Mouse (Mus musculus) lung, postnatal 0 days (tissue): ENCODE data around the gene Pomt1. TPM values are rescaled to one million over a fixed set of nuclear protein-coding genes. Genes with fewer than 3 reads are reported as not detected.
A peak's percentile ranks its signal among the peaks of the same experiment; 100 is the strongest.

Experiments used
- ATAC-seq: fragments of 200-750 bp; cut with Nextera tagmentation; 2 replicates; pipeline ENCODE4 v1.8.0; 2017; ENCODE audit warnings: moderate library complexity
- DNase-seq: peaks from one replicate; pipeline ENCODE4 v3.0.0-alpha.2; 2016; ENCODE audit warnings: low spot score
- H3K27ac ChIP-seq: fragments of 300-500 bp; sonication (generic); 2 replicates; pipeline ENCODE4 v1.5.1; 2014; ENCODE audit warnings: antibody characterized with exemption, mild to moderate bottlenecking, low read length, mixed read lengths
- H3K27me3 ChIP-seq: fragments of 300-500 bp; sonication (generic); replicated peaks from 2 replicates; pipeline ENCODE4 v1.6.1; 2014; ENCODE audit warnings: low read length, mixed read lengths; ENCODE audit not compliant: insufficient read depth
- H3K36me3 ChIP-seq: fragments of 300-500 bp; sonication (generic); 2 replicates; pipeline ENCODE4 v1.6.1; 2014; ENCODE audit warnings: low read length, mixed read lengths; ENCODE audit not compliant: insufficient read depth
- H3K4me1 ChIP-seq: fragments of 300-500 bp; sonication (generic); 2 replicates; pipeline ENCODE4 v1.6.1; 2014; ENCODE audit warnings: antibody characterized with exemption, low read depth, low read length, mixed read lengths; ENCODE audit not compliant: insufficient read depth
- H3K4me2 ChIP-seq: fragments of 300-500 bp; sonication (generic); replicated peaks from 2 replicates; pipeline ENCODE4 v1.6.1; 2014; ENCODE audit warnings: low read depth, mild to moderate bottlenecking, low read length, moderate library complexity, mixed read lengths
- H3K4me3 ChIP-seq: fragments of 300-500 bp; sonication (generic); 2 replicates; pipeline ENCODE4 v1.5.1; 2014; ENCODE audit warnings: low read depth, low read length
- H3K9ac ChIP-seq: fragments of 300-500 bp; sonication (generic); replicated peaks from 2 replicates; pipeline ENCODE4 v1.6.1; 2014; ENCODE audit warnings: low read depth, mild to moderate bottlenecking
- H3K9me3 ChIP-seq: fragments of 300-500 bp; sonication (generic); 2 replicates; pipeline ENCODE4 v1.6.1; 2016; ENCODE audit warnings: low read length, mixed read lengths
- CTCF ChIP-seq: IDR thresholded peaks from 2 replicates; pipeline ENCODE4 v1.5.1; 2016; ENCODE audit warnings: antibody characterized with exemption, mild to moderate bottlenecking
- EP300 ChIP-seq: IDR thresholded peaks from 2 replicates; pipeline ENCODE4 v1.6.1; 2016; ENCODE audit warnings: antibody characterized with exemption, mild to moderate bottlenecking, control low read depth
- WGBS: fragments of 180-500 bp; shearing (Covaris S2); extraction: QIAGEN DNeasy Blood & Tissue Kit; methylation state at CpG from one replicate; pipeline ENCODE4 v1.1.7; 2014; 5-methylcytosine and 5-hydroxymethylcytosine counted together
- polyA plus RNA-seq: library from polyadenylated mRNA; unstranded; fragments of >200 nt; fragmentation: Nextera tagmentation; extraction: Ambion mirVana; gene quantifications from 2 replicates; pipeline ENCODE4 v1.2.1, GENCODE M21; 2015

Gene Pomt1
- polyA plus RNA-seq, 1 experiment from 2014 or later, result 9.2 TPM

DNA sequence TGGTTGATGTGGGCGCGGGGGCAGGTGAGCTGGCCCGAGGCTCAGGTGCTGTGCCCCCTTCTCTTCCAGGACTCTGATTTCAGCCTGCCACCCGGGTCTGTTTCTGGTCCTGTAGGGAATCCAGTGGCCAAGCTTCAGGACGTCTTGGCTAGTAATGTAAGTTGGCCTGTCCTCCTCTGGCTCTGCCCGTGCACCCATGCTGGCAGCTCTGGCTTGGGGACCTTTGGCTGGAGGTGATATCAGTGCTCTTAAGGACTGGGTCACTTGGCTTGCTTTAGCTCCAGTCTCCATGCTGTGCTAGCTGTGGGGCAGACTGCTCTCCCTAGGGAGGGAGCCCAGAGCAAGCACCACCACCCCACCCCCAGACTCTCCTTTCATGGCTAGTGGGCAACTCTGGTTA, 16.4 kb upstream of the Pomt1 start:
- TF ChIP-seq CTCF (no peak), EP300 (no peak)
- Histone ChIP-seq H3K9ac (no peak overlapping the region), H3K4me3 (no peak overlapping the region), H3K27me3 (no peaks in the 10 kb centered on the region), H3K27ac (no peak overlapping the region), H3K4me1 (no peaks in the 10 kb centered on the region), H3K4me2 (no peak overlapping the region), H3K9me3 (no peaks in the 10 kb centered on the region), H3K36me3 (peaks cover 93% of the 10 kb centered on the region)
- no peak for ATAC-seq
- no peak for DNase-seq
- 91% methylated on average over 6 of the region's 6 CpGs for WGBS

GRCm38 (mm10) chr2:32220969-32221368, 15.4 kb upstream of the Pomt1 start:
- TF ChIP-seq EP300 (no peak), CTCF (no peak)
- H3K9ac ChIP-seq, result no peak overlapping the region
- H3K4me2 ChIP-seq, result no peak overlapping the region
- DNase-seq, result no peak
- no peak overlapping the region for H3K4me3 ChIP-seq
- H3K27ac ChIP-seq, result no peak overlapping the region
- no peaks in the 10 kb centered on the region for H3K27me3 ChIP-seq
- no peaks in the 10 kb centered on the region for H3K9me3 ChIP-seq
- 98% methylated on average over 10 of the region's 10 CpGs for WGBS
- H3K36me3 ChIP-seq, result peaks cover 91% of the 10 kb centered on the region
- ATAC-seq, result no peak
- H3K4me1 ChIP-seq, result no peaks in the 10 kb centered on the region

- Histone ChIP-seq H3K4me1 (no peaks in the 10 kb centered on the region), H3K9me3 (no peaks in the 10 kb centered on the region), H3K27ac (no peak overlapping the region), H3K4me2 (no peak overlapping the region), H3K4me3 (no peak overlapping the region), H3K27me3 (no peaks in the 10 kb centered on the region), H3K9ac (no peak overlapping the region), H3K36me3 (peaks cover 91% of the 10 kb centered on the region)
- ATAC-seq, result no peak
- WGBS, result 87% methylated on average over 7 of the region's 7 CpGs
- TF ChIP-seq EP300, result no peak
- TF ChIP-seq CTCF, result no peak
- DNase-seq, result no peak
Observed at GRCm38 (mm10) chr2:32221577-32221976, 14.8 kb upstream of the Pomt1 start.

GRCm38 (mm10) chr2:32222057-32222456, 14.3 kb upstream of the Pomt1 start:
- ATAC-seq, result no peak
- no peak for DNase-seq
- no peaks in the 10 kb centered on the region for H3K27me3 ChIP-seq
- no peaks in the 10 kb centered on the region for H3K4me1 ChIP-seq
- peaks cover 90% of the 10 kb centered on the region for H3K36me3 ChIP-seq
- no peaks in the 10 kb centered on the region for H3K9me3 ChIP-seq
- 73% methylated on average over 10 of the region's 10 CpGs for WGBS
- no peak overlapping the region for H3K27ac ChIP-seq
- no peak overlapping the region for H3K9ac ChIP-seq
- no peak overlapping the region for H3K4me3 ChIP-seq
- TF ChIP-seq EP300, result no peak
- no peak for TF ChIP-seq CTCF
- no peak overlapping the region for H3K4me2 ChIP-seq

DNA sequence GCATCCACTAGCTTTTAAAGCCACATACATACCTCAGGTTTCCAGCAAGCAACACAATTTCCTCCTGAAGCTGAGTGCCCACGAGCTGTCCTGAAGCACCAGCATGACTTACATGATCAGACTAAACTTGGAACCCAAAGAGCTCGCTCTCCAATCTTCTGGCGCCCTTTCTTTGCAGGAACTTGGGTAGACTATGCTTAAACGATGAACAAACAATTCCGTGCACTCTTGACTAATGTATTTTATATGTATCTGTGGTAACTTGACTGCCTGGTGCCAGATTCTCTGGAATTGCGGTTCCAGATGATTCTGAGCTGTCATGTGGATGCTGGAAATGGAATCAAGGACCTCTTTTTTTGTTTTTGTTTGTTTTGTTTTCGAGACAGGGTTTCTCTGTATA, 957 bp upstream of the Pomt1 start:
- H3K27ac ChIP-seq, result no peak overlapping the region
- TF ChIP-seq CTCF (no peak), EP300 (no peak)
- DNase-seq (peak; percentile 15), ATAC-seq (no peak)
- H3K9ac ChIP-seq, result no peak overlapping the region
- H3K9me3 ChIP-seq, result no peaks in the 10 kb centered on the region
- H3K27me3 ChIP-seq, result no peaks in the 10 kb centered on the region
- H3K36me3 ChIP-seq, result peaks cover 20% of the 10 kb centered on the region
- peak overlapping the region; percentile 80 for H3K4me2 ChIP-seq
- H3K4me3 ChIP-seq, result no peak overlapping the region
- peaks cover 6% of the 10 kb centered on the region; the same call in 1 of the 2 replicates for H3K4me1 ChIP-seq
- 17% methylated on average over 7 of the region's 7 CpGs for WGBS

- Histone ChIP-seq H3K27ac (peak overlapping the region; percentile 68), H3K4me2 (peak overlapping the region; percentile 80), H3K9me3 (no peaks in the 10 kb centered on the region), H3K27me3 (no peaks in the 10 kb centered on the region), H3K4me1 (peaks cover 6% of the 10 kb centered on the region; the same call in 1 of the 2 replicates), H3K9ac (peak overlapping the region; percentile 53), H3K4me3 (peak overlapping the region; percentile 61), H3K36me3 (peaks cover 6% of the 10 kb centered on the region; the same call in 1 of the 2 replicates)
- ATAC-seq (peak; percentile 57), DNase-seq (peak; percentile 88)
- under 1% methylated on average over 20 of the region's 20 CpGs for WGBS
- no peak; the same call in 1 of the 2 replicates for TF ChIP-seq EP300
- peak; percentile 56 for TF ChIP-seq CTCF
Observed at GRCm38 (mm10) chr2:32236760-32237487, 534 bp downstream of the Pomt1 start.
